Mouse (Mus musculus) CH12.LX (cell line): ENCODE measurements around the gene Bcas1.

Experiments used
- BHLHE40 ChIP-seq: IDR thresholded peaks from 2 replicates; pipeline ENCODE4 v1.6.1; 2011; ENCODE audit warnings: mild to moderate bottlenecking, low read depth, low read length, improper control_type of control experiment
- CHD2 ChIP-seq: IDR thresholded peaks from 2 replicates; pipeline ENCODE4 v1.6.1; 2011; ENCODE audit warnings: low read length, improper control_type of control experiment
- CTCF ChIP-seq, 2 experiments: IDR thresholded peaks in 1 of 2; conservative IDR thresholded peaks in 1 of 2; 2 replicates each; pipeline ENCODE4 v1.5.1; 2011 to 2012; ENCODE audit warnings: low read depth in 2 of 2, low read length in 2 of 2, improper control_type of control experiment in 1 of 2, inconsistent platforms in 1 of 2, mild to moderate bottlenecking in 1 of 2, moderate library complexity in 1 of 2
- MAX ChIP-seq: IDR thresholded peaks from 2 replicates; pipeline ENCODE4 v1.6.1; 2011; ENCODE audit warnings: low read length, improper control_type of control experiment
- POLR2AphosphoS2 ChIP-seq: IDR thresholded peaks from 2 replicates; pipeline ENCODE4 v1.6.1; 2011; ENCODE audit warnings: low read depth, low read length, improper control_type of control experiment
- RAD21 ChIP-seq: IDR thresholded peaks from 2 replicates; pipeline ENCODE4 v1.6.1; 2011; ENCODE audit warnings: low read depth, mild to moderate bottlenecking, low read length, improper control_type of control experiment, moderate library complexity
- SIN3A ChIP-seq: IDR thresholded peaks from 2 replicates; pipeline ENCODE4 v1.6.1; 2012; ENCODE audit warnings: low read length, improper control_type of control experiment, inconsistent platforms
- UBTF ChIP-seq: IDR thresholded peaks from 2 replicates; pipeline ENCODE4 v1.6.1; 2012; ENCODE audit warnings: low read depth, mild to moderate bottlenecking, inconsistent platforms, low read length, improper control_type of control experiment, moderate library complexity
- ZKSCAN1 ChIP-seq: IDR thresholded peaks from 2 replicates; pipeline ENCODE4 v1.6.1; 2012; ENCODE audit warnings: low read depth, inconsistent platforms, low read length, improper control_type of control experiment, borderline replicate concordance

DNA sequence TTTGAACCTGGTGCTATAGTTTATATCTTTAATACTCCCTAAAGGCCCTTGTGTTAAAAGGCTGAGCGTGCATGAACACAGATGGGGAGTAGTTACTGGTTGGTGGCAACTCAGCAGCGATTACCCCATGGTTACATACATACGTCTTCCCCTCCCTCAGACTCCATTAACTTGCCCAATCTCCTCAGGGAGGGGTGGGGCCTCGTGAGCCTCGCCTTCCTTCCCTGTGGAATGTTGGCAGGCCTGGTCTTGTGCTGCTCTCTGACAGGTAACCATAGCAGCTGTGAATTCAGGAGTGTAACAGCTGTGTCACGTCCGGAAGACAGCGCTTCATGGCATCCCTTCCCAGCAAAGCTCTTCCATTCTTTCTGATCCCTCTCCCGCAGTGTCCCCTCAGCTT lies 118.7 kb downstream of the Bcas1 start:
- TF ChIP-seq SIN3A (no peak), RAD21 (no peak), CTCF (conservative IDR thresholded peaks at IDR 0.05 in 1 of 2, IDR thresholded peaks at IDR 0.05 in 1 of 2; ENCODE audit: low read depth in 2 of 2, low read length in 2 of 2) (no peak), ZKSCAN1 (no peak), MAX (no peak), POLR2AphosphoS2 (no peak), UBTF (no peak), BHLHE40 (no peak), CHD2 (no peak)
